Mouse (Mus musculus): ENCODE measurements around the gene Pnpo. TPM values are rescaled to one million over a fixed set of nuclear protein-coding genes. Genes with fewer than 3 reads are reported as not detected.

Gene Pnpo
- polyA plus RNA-seq, 1 experiment from 2014 or later: 206 TPM

GRCm38 (mm10) chr11:96966914-96967543, 23.2 kb upstream of the Pnpo start:
- 51% methylated on average over 13 of the region's 13 CpGs for WGBS
- H3K9me3 ChIP-seq (ENCODE audit: control insufficient read depth, low read length): no peaks in the 10 kb centered on the region
- peak overlapping the region; percentile 41 for H3K9ac ChIP-seq (ENCODE audit: low read depth, low read length)
- peaks cover 3% of the 10 kb centered on the region; the same call in 1 of the 2 replicates for H3K36me3 ChIP-seq (ENCODE audit: control insufficient read depth, insufficient read depth, low read length)
- no peak for DNase-seq (ENCODE audit: low spot score)
- peaks cover 44% of the 10 kb centered on the region for H3K4me1 ChIP-seq (replicated peaks; ENCODE audit: control insufficient read depth, insufficient read depth, low read length)
- H3K27ac ChIP-seq (ENCODE audit: low read depth, low read length): peak overlapping the region; percentile 77
- peak overlapping the region; percentile 5 for H3K4me3 ChIP-seq (ENCODE audit: low read depth, low read length)
- peak overlapping the region; percentile 65 for H3K4me2 ChIP-seq
- no peak for ATAC-seq (replicated peaks; ENCODE audit: low FRiP score)
- H3K27me3 ChIP-seq (replicated peaks; ENCODE audit: control insufficient read depth, insufficient read depth, low read length): no peaks in the 10 kb centered on the region

GRCm38 (mm10) chr11:96966172-96966571, 22.4 kb upstream of the Pnpo start:
- no peak for DNase-seq (ENCODE audit: low spot score)
- H3K27me3 ChIP-seq (replicated peaks; ENCODE audit: control insufficient read depth, insufficient read depth, low read length): no peaks in the 10 kb centered on the region
- 79% methylated on average over 3 of the region's 3 CpGs for WGBS
- no peak overlapping the region for H3K4me3 ChIP-seq (ENCODE audit: low read depth, low read length)
- H3K36me3 ChIP-seq (ENCODE audit: control insufficient read depth, insufficient read depth, low read length): peaks cover 12% of the 10 kb centered on the region; the same call in 1 of the 2 replicates
- H3K9me3 ChIP-seq (ENCODE audit: control insufficient read depth, low read length): no peaks in the 10 kb centered on the region
- peaks cover 46% of the 10 kb centered on the region for H3K4me1 ChIP-seq (replicated peaks; ENCODE audit: control insufficient read depth, insufficient read depth, low read length)
- H3K27ac ChIP-seq (ENCODE audit: low read depth, low read length): no peak overlapping the region
- ATAC-seq (replicated peaks; ENCODE audit: low FRiP score): no peak
- no peak overlapping the region for H3K9ac ChIP-seq (ENCODE audit: low read depth, low read length)
- H3K4me2 ChIP-seq: no peak overlapping the region

GRCm38 (mm10) chr11:96963580-96963979, 19.8 kb upstream of the Pnpo start:
- no peaks in the 10 kb centered on the region for H3K9me3 ChIP-seq (ENCODE audit: control insufficient read depth, low read length)
- no peak overlapping the region for H3K9ac ChIP-seq (ENCODE audit: low read depth, low read length)
- H3K36me3 ChIP-seq (ENCODE audit: control insufficient read depth, insufficient read depth, low read length): peaks cover 33% of the 10 kb centered on the region
- no peak overlapping the region for H3K27ac ChIP-seq (ENCODE audit: low read depth, low read length)
- no peak overlapping the region for H3K4me2 ChIP-seq
- peaks cover 26% of the 10 kb centered on the region for H3K4me1 ChIP-seq (replicated peaks; ENCODE audit: control insufficient read depth, insufficient read depth, low read length)
- 24% methylated on average over 8 of the region's 8 CpGs for WGBS
- H3K27me3 ChIP-seq (replicated peaks; ENCODE audit: control insufficient read depth, insufficient read depth, low read length): no peaks in the 10 kb centered on the region
- H3K4me3 ChIP-seq (ENCODE audit: low read depth, low read length): no peak overlapping the region
- peak; percentile 75 for DNase-seq (ENCODE audit: low spot score)
- ATAC-seq (replicated peaks; ENCODE audit: low FRiP score): peak; percentile 37; the same call in 1 of the 2 replicates

GRCm38 (mm10) chr11:96957061-96957805, 13.4 kb upstream of the Pnpo start:
- Histone ChIP-seq H3K9ac (ENCODE audit: low read depth, low read length) (no peak overlapping the region; the same call in 1 of the 2 replicates), H3K27me3 (replicated peaks; ENCODE audit: control insufficient read depth, insufficient read depth, low read length) (no peaks in the 10 kb centered on the region), H3K4me2 (no peak overlapping the region; the same call in 1 of the 2 replicates), H3K27ac (ENCODE audit: low read depth, low read length) (peak overlapping the region; percentile 23; the same call in 1 of the 2 replicates), H3K4me3 (ENCODE audit: low read depth, low read length) (no peak overlapping the region), H3K4me1 (replicated peaks; ENCODE audit: control insufficient read depth, insufficient read depth, low read length) (peaks cover 38% of the 10 kb centered on the region), H3K9me3 (ENCODE audit: control insufficient read depth, low read length) (no peaks in the 10 kb centered on the region), H3K36me3 (ENCODE audit: control insufficient read depth, insufficient read depth, low read length) (peaks cover 72% of the 10 kb centered on the region)
- WGBS: 92% methylated on average over 10 of the region's 10 CpGs
- ATAC-seq (replicated peaks; ENCODE audit: low FRiP score) (peak; percentile 32; the same call in 1 of the 2 replicates), DNase-seq (ENCODE audit: low spot score) (no peak)

DNA sequence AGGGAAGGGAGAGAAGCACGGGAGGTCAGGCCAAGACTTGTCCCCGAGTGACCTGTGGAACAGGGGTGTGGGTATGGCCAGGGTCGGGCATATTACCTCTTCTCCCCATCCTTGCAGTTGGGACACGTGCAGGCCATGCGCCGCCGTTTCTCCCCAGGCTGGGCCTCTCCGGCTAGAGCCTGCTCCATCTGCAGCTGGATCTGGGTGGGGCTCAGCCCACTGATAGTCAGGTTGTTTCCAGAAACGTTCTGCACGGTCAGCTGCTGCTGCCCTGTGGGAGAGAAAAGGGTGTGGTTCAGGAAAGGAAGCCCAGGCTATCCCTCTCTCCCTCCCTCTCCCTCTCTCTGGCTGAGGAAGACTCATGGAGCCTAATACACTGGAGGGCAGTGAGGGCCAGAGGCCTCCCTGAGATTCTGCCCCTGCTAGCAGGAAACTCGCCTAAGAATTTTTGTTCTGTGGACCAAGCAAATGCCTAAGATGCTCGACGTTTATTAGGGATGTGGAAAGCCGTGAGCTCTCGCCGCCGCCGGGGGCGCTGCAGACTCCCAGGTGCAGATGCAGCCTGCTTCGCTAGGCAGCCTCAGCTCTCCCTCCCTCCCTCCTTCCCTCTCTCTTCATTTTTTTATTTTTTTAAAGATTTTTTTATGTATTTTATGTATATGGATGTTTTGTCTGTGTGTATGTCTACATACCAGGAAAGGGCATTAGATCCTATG, 12.4 kb upstream of the Pnpo start:
- Histone ChIP-seq H3K4me3 (ENCODE audit: low read depth, low read length) (no peak overlapping the region), H3K4me2 (peak overlapping the region; percentile 40), H3K27ac (ENCODE audit: low read depth, low read length) (peak overlapping the region; percentile 23), H3K9ac (ENCODE audit: low read depth, low read length) (no peak overlapping the region), H3K4me1 (replicated peaks; ENCODE audit: control insufficient read depth, insufficient read depth, low read length) (peaks cover 34% of the 10 kb centered on the region), H3K27me3 (replicated peaks; ENCODE audit: control insufficient read depth, insufficient read depth, low read length) (no peaks in the 10 kb centered on the region), H3K36me3 (ENCODE audit: control insufficient read depth, insufficient read depth, low read length) (peaks cover 72% of the 10 kb centered on the region), H3K9me3 (ENCODE audit: control insufficient read depth, low read length) (no peaks in the 10 kb centered on the region)
- ATAC-seq (replicated peaks; ENCODE audit: low FRiP score): peak; percentile 81
- 50% methylated on average over 20 of the region's 20 CpGs for WGBS
- DNase-seq (ENCODE audit: low spot score): no peak

DNA sequence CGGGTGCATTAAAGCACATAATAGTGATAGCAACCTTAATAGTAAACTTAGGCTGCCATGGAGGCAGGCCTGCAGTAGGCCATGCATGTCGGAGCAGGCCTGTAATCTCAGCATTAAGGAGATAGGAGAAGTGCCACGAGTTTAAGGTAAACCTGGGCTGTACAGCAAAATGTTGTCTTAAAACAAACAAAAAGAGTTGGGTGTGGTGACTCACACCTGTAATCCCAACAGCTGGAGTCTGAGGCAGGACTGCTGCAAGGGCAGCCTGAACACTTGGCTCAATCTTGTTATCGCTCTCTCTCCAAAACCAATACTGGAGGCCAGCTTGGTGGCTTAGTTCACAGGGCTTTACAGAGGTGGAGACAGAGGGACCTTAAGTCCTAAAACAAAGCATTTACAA, 11.3 kb upstream of the Pnpo start:
- no peak overlapping the region; the same call in 1 of the 2 replicates for H3K9ac ChIP-seq (ENCODE audit: low read depth, low read length)
- no peak overlapping the region for H3K4me3 ChIP-seq (ENCODE audit: low read depth, low read length)
- H3K4me1 ChIP-seq (replicated peaks; ENCODE audit: control insufficient read depth, insufficient read depth, low read length): peaks cover 33% of the 10 kb centered on the region
- H3K27ac ChIP-seq (ENCODE audit: low read depth, low read length): peak overlapping the region; percentile 23
- DNase-seq (ENCODE audit: low spot score): no peak
- no peaks in the 10 kb centered on the region for H3K9me3 ChIP-seq (ENCODE audit: control insufficient read depth, low read length)
- WGBS: 82% methylated on average over 4 of the region's 4 CpGs
- peaks cover 74% of the 10 kb centered on the region for H3K36me3 ChIP-seq (ENCODE audit: control insufficient read depth, insufficient read depth, low read length)
- H3K4me2 ChIP-seq: no peak overlapping the region; the same call in 1 of the 2 replicates
- no peaks in the 10 kb centered on the region for H3K27me3 ChIP-seq (replicated peaks; ENCODE audit: control insufficient read depth, insufficient read depth, low read length)
- ATAC-seq (replicated peaks; ENCODE audit: low FRiP score): no peak

DNA sequence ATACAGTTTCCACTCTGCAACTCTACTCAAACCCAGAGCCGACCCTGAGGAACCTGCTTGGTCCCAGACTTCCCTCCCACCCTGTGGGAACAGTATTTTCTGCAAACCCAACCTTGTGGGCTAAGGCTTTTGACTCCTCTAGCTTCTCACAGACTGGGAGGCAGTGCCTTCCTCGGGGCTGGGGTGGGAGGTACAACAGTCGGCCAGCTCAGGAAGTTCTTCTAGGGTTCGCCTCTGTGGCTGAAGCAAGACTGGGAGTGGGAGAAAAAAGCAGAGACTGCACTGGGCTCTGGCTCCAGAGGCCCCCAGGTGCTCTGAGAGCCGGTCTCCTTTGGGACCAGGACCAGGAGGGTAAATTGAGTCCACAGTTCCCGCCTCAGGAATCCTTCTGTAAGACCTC, 9.1 kb upstream of the Pnpo start:
- Histone ChIP-seq H3K4me2 (no peak overlapping the region), H3K27ac (ENCODE audit: low read depth, low read length) (no peak overlapping the region), H3K9ac (ENCODE audit: low read depth, low read length) (no peak overlapping the region), H3K27me3 (replicated peaks; ENCODE audit: control insufficient read depth, insufficient read depth, low read length) (no peaks in the 10 kb centered on the region), H3K4me1 (replicated peaks; ENCODE audit: control insufficient read depth, insufficient read depth, low read length) (peaks cover 46% of the 10 kb centered on the region), H3K4me3 (ENCODE audit: low read depth, low read length) (no peak overlapping the region), H3K9me3 (ENCODE audit: control insufficient read depth, low read length) (no peaks in the 10 kb centered on the region), H3K36me3 (ENCODE audit: control insufficient read depth, insufficient read depth, low read length) (peaks cover 66% of the 10 kb centered on the region)
- 73% methylated on average over 6 of the region's 6 CpGs for WGBS
- DNase-seq (ENCODE audit: low spot score) (no peak), ATAC-seq (replicated peaks; ENCODE audit: low FRiP score) (no peak)

DNA sequence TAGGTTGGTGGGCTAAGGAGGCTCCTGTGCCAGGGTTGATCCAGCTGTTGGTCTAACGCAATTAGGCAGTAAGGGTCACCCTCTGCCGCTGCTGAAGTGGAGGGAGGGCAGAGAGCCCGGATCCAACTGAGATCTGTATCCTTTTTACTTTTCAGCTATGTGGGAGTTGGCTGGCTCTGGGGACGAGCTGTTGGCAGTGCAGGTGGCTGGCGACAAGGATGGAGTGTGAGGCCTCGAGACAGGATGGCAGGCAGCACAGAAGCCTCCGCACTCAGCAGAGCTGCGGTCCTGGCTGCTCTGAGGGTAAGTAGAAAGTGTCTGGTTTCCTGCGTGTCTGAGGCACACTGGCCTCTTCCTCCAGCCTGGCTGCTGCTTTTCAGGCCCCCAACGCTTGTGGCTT, 8.6 kb upstream of the Pnpo start:
- no peak overlapping the region for H3K27ac ChIP-seq (ENCODE audit: low read depth, low read length)
- WGBS: 84% methylated on average over 10 of the region's 10 CpGs
- no peaks in the 10 kb centered on the region for H3K27me3 ChIP-seq (replicated peaks; ENCODE audit: control insufficient read depth, insufficient read depth, low read length)

More for the DNA sequence above, 8.6 kb upstream of the Pnpo start:
- no peak overlapping the region for H3K4me2 ChIP-seq
- no peak overlapping the region for H3K9ac ChIP-seq (ENCODE audit: low read depth, low read length)
- ATAC-seq (replicated peaks; ENCODE audit: low FRiP score) (no peak), DNase-seq (ENCODE audit: low spot score) (no peak)
- no peak overlapping the region for H3K4me3 ChIP-seq (ENCODE audit: low read depth, low read length)
- peaks cover 46% of the 10 kb centered on the region for H3K4me1 ChIP-seq (replicated peaks; ENCODE audit: control insufficient read depth, insufficient read depth, low read length)
- H3K36me3 ChIP-seq (ENCODE audit: control insufficient read depth, insufficient read depth, low read length): peaks cover 64% of the 10 kb centered on the region
- no peaks in the 10 kb centered on the region for H3K9me3 ChIP-seq (ENCODE audit: control insufficient read depth, low read length)
